Mouse (Mus musculus) left cerebral cortex, postnatal 4 days (tissue): ENCODE results near the gene 1600014C23Rik. TPM values are rescaled to one million over a fixed set of nuclear protein-coding genes. Genes with fewer than 3 reads are reported as not detected.

Experiments used
- DNase-seq: peaks from one replicate; pipeline ENCODE4 v3.0.0-alpha.2; 2022
- intact Hi-C: fragments of 180-260 bp; cut with DNase I; formaldehyde crosslinking; loops from one replicate; pipeline ENCODE4 v1.15.1; 2025
- total RNA-seq, 2 experiments: library from RNA; stranded (reverse); gene quantifications; 2 replicates each; pipeline ENCODE4 v1.2.3; 2021

Gene 1600014C23Rik
- total RNA-seq, 2 experiments from 2014 or later, result not detected

DNA sequence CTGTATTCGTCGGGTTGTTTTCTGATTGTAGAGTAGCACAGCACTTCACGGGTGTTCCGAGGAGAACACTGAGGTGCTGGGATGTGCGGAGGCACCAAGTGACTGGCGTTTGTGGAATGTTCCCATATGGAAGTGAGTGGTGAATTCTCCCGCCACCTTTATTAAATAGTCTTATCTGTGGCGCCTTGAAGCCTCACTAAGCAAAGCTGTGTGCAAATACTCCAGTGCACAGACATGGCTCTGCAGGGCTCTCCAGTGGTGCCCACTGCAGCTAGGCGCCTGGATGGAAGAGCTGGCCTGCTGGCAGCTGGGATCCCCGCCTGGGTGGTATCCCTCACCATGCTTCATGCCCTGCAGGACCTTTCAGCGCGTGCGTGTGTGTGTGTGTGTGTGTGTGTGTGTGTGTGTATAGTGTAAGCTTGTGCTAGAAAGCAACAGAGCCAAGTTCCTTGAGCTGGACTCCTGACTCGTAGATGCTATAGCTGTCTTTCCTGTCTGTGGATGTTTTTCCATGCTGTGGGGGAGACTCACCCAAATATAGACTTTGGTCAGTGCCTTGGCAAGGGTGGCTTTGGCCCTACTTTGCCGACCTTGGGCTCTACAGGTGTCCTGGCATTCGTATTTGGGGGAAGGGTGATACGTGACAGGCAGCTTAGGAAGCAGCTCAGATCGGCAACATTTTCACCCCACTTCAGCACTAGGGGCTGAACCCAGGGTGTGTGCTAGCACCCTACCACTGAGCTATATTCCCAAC, 39.7 kb downstream of the 1600014C23Rik start:
- intact Hi-C loops, result no loop called here
- no peak for DNase-seq

DNA sequence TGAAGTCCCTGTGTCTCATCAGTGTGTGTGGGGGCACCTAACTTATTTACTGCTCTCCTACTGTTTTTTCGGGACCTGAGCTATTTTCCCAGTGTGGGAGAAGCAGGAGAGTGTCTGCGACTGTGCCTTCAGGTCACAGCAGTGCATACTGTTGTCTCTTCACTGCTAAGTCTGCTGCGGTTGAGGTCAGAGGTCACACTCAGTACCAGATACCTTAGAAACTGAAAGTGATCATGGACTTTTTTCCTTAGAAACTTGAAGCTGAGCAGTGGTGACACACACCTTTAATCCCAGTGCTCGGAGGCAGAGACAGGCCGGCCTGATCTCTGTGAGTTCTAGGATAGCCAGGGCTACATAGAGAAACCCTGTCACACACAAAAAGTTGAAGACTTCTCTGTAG, 41.5 kb downstream of the 1600014C23Rik start:
- no peak for DNase-seq
- intact Hi-C loops, result no loop called here

DNA sequence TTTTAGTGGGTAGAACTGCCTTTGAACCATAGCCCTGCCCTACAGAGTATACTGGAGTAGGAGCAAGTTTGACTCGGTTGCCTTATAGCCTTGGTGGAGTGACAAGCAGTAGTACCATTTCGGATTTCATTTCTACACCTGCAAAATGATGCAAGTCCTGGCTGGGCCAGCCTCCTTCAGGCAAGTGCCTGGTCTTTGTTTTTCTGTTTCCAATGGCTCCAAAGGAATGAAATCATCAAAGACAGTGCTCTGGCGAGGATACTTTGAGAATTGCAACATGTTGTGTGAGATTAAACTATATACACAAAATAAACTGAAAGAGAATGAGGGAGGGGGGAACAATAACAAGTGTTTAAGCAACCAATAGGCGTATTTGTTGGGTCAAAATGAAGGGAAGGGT, 43.6 kb downstream of the 1600014C23Rik start:
- DNase-seq, result no peak
- intact Hi-C loops, result no loop called here

DNA sequence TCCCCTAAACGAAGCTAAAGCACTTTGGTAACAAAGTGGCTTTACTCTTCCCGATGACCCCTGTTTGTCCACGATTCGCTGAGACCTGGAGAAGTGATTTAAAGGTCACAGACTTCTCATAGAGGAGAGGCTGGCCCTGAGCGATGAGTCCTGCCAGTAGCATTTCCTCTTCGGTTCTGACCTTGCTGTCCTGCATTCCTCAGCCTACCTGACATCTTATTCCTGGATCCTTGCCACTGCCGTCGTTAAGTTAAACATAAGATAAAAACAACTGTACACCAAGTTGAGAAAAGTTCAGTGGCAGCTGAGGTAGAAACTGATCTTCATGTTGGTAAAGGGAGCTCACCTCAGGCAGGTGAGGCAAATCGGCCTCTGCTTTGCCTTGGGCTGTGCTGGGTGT, 44.5 kb downstream of the 1600014C23Rik start:
- no peak for DNase-seq
- intact Hi-C loops, result loop anchor here (5.0 kb wide), 1 partner anchor 33 kb away; no protein-coding TSS in a partner anchor

DNA sequence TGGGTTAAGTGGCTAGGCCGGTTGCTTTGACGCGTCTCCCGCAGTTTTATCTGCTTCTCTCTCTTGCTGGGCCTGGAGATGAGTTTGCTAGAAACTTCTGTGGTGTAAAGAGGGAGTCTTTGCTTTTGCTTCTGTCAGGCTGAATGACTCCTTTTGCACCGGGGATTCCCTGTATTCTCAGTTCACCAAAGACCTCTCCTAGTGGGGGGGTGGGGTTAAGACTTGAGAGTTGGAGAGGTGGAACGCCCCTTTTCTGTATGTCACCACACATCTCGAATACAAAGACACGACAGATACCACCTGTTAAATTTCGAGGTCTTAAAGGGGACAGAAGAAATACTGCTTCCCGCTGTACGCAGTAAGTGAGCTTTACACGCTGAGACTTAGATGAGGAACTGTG, 46.9 kb downstream of the 1600014C23Rik start, which contains the start of gene Tmem63b:
TSS of gene Tmem63b (minus strand) at position 190 of the 400 bp plus-strand sequence.
- intact Hi-C loops, result loop anchor here (5.0 kb wide), 1 partner anchor 36 kb away; no protein-coding TSS in a partner anchor
- no peak for DNase-seq

DNA sequence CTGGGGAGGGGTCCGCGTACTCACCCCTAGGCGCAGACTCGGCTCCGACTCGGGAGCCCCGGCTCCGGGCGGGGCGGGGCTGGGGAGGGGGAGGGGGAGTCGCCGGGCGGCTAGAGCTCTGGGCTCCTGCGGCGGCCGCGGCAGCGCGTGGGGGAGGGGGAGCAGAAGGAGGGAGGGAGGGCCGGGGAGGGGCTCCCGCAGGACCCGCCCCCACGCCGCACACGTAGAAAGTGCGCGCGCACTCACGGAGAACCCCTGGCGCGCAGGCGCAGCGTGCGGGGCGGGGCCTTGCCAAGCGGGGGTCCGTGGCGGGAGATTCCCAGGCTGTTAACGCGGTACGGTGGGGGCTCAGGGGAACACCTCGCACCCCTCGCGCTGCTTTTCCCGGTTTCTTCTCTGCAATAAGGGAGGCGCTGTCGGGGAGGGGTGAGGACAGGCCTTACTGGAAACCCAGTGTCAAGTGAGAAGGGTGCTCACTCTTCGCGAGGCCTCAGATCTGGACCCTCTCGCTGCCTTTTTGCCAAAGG, 47.5 kb downstream of the 1600014C23Rik start, which contains the start of gene Mrpl14:
TSS of gene Mrpl14 (plus strand) at position 230 of the 527 bp plus-strand sequence.
- intact Hi-C loops, result loop anchor here (5.0 kb wide), 1 partner anchor 36 kb away; no protein-coding TSS in a partner anchor
- peak; percentile 97 for DNase-seq

DNA sequence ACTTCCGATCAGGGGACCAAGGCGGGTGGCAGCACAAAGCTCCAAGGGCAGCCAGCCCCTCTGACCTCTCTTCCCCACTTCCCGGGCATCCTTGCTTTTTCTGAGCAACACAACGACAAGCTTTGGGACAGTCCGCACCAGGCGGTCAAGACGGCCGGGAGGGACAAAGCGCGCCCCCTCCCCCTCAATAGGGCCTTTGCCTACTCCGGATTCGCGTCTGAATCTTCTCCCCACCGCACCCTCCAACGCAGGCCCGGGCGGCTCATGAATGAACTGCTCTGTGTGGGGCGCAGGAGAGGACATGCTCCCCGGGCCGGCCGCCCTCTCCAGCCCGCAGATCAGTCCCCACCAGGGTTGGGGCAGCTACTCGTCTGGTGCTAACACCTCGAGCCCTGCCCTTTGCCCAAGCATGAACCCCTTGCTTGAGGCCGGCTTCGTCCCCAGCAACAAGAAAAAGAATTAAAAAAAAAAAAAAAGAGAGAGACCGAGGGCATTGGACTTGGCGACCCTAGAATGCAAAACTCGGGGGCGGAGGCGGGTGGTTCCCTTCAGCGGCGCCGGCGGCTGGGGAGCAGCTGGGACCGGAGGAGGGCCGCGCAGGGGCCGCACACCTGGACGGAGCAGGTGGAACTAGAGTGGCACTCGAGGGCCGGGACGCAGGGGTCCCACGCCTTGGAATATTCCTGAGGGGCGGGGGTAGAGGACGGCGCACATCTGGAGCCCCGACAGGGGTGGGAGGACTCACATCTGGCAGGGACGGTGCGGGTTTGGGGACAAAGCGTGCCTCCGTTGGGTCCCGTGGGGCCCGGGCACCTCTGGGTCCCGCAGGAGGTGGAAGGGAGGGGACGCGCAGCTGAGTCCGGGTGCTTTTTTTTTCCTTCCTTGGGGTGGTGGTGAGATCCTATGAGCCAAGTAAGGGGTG, 48.2 kb downstream of the 1600014C23Rik start:
- intact Hi-C loops, result loop anchor here (5.0 kb wide), 1 partner anchor 37 kb away; no protein-coding TSS in a partner anchor
- peak; percentile 59 for DNase-seq

DNA sequence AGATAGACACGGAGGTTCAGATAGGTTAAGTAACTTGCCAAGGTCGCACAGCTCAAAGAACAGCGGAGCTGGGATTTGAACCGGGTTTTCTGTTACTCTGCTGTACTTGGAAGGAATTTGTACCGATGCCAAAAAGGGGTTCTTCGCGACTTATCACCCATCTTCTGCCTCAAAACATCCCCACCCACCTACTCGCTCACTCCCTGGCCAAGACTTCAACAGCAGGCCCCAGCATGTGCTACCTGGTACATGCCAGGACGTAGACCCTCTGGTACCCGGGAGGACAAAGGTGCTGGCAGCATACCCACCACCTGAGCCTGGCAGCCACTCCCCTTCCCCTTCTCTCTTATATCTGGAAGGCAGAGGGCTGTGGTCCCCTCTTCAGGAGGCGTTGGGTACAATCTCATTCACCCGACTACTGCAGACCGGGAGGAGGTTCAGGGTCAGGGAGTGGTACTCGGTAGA, 48.9 kb downstream of the 1600014C23Rik start:
- DNase-seq, result no peak
- intact Hi-C loops, result loop anchor here (5.0 kb wide), 1 partner anchor 38 kb away; no protein-coding TSS in a partner anchor

Other genes with a start within 250 kb of the 1600014C23Rik start
- 10 to 100 TPM; 24.2 to 26.2 TPM for gene Aars2, start 227.0 kb downstream of the 1600014C23Rik start, total RNA-seq
- under 1 TPM; 0.58 to 0.64 TPM for gene Tcte1, start 210.4 kb downstream of the 1600014C23Rik start, total RNA-seq
- 10 to 100 TPM; 90.3 to 92.2 TPM for gene Tmem151b, start 184.2 kb downstream of the 1600014C23Rik start, total RNA-seq
- gene Nfkbie, start 178.1 kb downstream of the 1600014C23Rik start, total RNA-seq, result 1 to 10 TPM; 2.4 to 2.7 TPM
- gene Slc35b2, start 170.0 kb downstream of the 1600014C23Rik start, total RNA-seq, result 10 to 100 TPM; 39.2 to 40.2 TPM
- gene Hsp90ab1, start 160.6 kb downstream of the 1600014C23Rik start, total RNA-seq, result 1,000 to 10,000 TPM; 1,680 to 1,682 TPM
- 10 to 100 TPM; 68.8 to 69.9 TPM for gene Slc29a1, start 134.2 kb downstream of the 1600014C23Rik start, total RNA-seq
- gene Mymx, start 131.7 kb downstream of the 1600014C23Rik start, total RNA-seq, result not detected
- gene Capn11, start 74.5 kb downstream of the 1600014C23Rik start, total RNA-seq, result 1 to 10 TPM in 1 of 2 experiments, under 1 TPM in 1; 0.14 to 3.6 TPM
- 10 to 100 TPM; 49.2 to 55.7 TPM for gene Mrpl14, start 47.5 kb downstream of the 1600014C23Rik start, total RNA-seq
- gene Tmem63b, start 46.9 kb downstream of the 1600014C23Rik start, total RNA-seq, result 100 to 1,000 TPM; 272 to 284 TPM